Mouse (Mus musculus): ENCODE results near the gene Slc29a3. TPM values are rescaled to one million over a fixed set of nuclear protein-coding genes. Genes with fewer than 3 reads are reported as not detected.
"Not testable (repeated sequence)": the region's sequence is repeated elsewhere in the genome, so short reads cannot be mapped to it uniquely, and the experiment has no call there.

Slc29a3 gene
- total RNA-seq, 2 experiments from 2014 or later = 13.0 to 13.2 TPM

DNA sequence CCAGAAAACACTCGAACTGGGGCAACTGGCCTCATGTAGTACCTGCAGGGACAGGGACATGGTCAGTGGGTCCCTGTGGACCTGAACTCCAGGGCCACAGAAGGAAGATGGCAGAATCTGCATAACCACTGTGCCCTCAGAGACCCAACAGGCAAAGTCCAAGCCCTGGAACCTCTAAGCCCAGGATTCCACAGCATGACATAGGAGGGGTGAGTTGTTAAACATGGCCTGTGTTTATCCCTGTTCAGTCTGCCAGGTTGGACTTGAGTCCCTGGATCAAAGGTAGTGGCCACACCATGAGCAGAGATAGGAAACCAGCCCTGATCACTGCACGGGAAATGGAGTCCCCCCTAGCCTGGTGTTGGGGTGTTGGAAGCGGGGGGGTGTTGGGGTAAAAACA lies 36.1 kb downstream of the Slc29a3 start:
- Histone ChIP-seq H3K4me3 (no peak overlapping the region), H3K27ac (no peak overlapping the region)
- DNase-seq (ENCODE audit: extremely low spot score in 1 of 2, low spot score in 2 of 2) = no peak
- intact Hi-C loops (cut with DNase I) = no loop called here
- TF ChIP-seq CTCF (IDR thresholded peaks at IDR 0.05) = no peak

DNA sequence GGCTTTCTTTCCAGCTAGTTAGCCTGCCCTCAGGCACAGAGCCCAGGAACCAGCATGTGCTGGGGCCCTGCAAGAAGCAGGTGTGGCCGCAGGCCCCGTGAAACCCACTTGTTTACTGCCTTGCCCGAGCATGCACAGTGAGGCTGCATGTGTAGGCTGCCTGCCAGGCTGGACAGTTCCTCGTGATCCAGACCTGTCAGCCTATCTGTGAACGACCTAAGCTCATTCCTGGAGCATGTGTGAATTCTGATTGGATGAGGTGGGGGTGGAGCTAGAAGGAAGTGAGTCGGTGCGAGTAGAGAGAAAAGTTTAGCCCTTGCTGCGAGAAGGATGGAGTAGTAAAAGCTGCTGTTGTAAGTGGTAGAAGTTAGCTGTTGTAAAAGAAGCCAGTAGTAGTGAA lies 40.3 kb downstream of the Slc29a3 start:
- H3K4me3 ChIP-seq; H3K27ac ChIP-seq; intact Hi-C loops (cut with DNase I); DNase-seq (ENCODE audit: extremely low spot score in 1 of 2, low spot score in 2 of 2): not testable (repeated sequence)

DNA sequence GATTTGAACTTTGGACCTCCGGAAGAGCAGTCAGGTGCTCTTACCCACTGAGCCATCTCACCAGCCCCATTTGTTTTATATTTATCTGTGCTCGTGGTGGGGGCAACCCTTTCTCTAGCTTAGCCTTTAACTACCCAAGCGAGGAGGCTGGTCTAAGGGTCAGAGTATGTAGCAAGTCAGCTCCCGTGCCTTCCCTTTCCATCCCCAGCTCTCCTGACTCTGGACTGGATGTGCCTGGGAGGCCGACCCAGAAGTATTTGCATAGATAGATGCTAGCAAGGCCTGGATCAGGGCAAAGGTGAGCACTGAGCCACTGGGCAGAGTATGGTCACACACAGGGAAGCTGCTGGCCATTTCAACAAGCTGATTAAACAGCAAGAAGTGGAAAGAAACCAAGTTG lies 43.8 kb downstream of the Slc29a3 start:
- intact Hi-C loops (cut with DNase I) = no loop called here
- no peak for DNase-seq (ENCODE audit: extremely low spot score in 1 of 2, low spot score in 2 of 2)
- no peak for TF ChIP-seq CTCF (IDR thresholded peaks at IDR 0.05)
- H3K27ac ChIP-seq = no peak overlapping the region
- H3K4me3 ChIP-seq = no peak overlapping the region

DNA sequence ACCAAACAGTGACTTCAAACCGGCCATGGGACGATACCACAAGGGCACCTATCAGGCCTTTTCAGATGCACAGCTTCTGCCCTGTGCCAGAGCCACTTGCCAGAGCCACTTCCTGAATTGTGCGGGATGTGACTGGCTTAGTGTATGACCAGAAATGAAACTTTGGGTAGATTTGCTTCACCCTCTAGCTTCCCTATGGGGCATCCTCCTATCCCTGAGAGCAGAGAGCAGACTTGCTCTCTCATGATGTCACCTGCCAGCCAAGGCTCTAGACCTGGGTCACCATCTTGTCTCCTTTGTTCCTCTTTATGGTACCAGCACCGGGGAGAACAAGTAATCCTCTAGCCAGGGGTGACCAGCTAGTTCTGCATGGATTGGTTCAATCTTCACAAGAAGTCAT lies 46.3 kb downstream of the Slc29a3 start:
- no peak overlapping the region for H3K27ac ChIP-seq
- H3K4me3 ChIP-seq = no peak overlapping the region
- DNase-seq (ENCODE audit: extremely low spot score in 1 of 2, low spot score in 2 of 2) = no peak
- intact Hi-C loops (cut with DNase I) = no loop called here
- TF ChIP-seq CTCF (IDR thresholded peaks at IDR 0.05) = no peak

DNA sequence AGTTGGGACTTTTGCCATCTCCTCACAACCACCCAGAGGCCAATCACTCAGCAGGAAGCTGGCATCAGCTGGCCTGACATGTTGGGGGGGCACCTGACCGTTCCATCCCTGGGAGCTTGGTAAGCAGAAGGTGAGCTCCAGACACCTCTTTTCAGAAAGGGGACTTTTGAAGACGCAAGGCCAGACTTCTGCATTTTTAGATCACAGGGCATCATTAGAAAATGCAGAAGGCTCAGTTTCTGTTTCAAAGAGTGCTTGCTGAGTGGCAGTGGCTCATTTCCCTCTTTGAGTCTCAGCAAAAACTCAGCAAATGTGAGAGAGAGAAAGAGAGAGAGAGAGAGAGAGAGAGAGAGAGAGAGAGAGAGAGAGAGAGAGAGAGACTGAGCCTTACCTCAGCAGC lies 47.5 kb downstream of the Slc29a3 start:
- H3K4me3 ChIP-seq = no peak overlapping the region
- DNase-seq (ENCODE audit: extremely low spot score in 1 of 2, low spot score in 2 of 2) = no peak
- intact Hi-C loops (cut with DNase I) = no loop called here
- no peak overlapping the region for H3K27ac ChIP-seq
- TF ChIP-seq CTCF (IDR thresholded peaks at IDR 0.05) = no peak

DNA sequence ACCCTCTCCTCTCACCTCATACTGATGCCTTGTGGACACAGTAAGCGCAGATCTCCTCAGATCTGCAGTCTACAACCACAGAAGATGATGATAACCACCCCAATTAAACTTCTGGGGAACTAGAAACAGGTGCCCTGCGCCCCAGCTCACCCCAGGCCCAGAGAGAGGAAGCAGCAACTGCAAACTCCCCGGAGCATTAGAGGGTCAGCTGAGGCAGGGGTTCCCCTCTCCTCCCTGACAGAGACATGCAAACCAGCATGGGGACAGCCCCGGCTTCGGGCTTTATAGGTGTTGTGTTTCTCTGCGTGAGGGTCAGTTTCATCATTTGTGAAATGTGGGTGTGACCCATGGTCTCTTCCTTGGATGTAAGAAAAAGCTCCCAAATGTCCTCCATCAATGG lies 54.8 kb downstream of the Slc29a3 start:
- intact Hi-C loops (cut with DNase I) = loop anchor here (1.0 to 5.0 kb wide), 4 partner anchors 59 to 390 kb away; no protein-coding TSS in a partner anchor
- Histone ChIP-seq H3K4me3 (no peak overlapping the region), H3K27ac (no peak overlapping the region)
- TF ChIP-seq CTCF (IDR thresholded peaks at IDR 0.05) = no peak
- DNase-seq (ENCODE audit: extremely low spot score in 1 of 2, low spot score in 2 of 2) = no peak

DNA sequence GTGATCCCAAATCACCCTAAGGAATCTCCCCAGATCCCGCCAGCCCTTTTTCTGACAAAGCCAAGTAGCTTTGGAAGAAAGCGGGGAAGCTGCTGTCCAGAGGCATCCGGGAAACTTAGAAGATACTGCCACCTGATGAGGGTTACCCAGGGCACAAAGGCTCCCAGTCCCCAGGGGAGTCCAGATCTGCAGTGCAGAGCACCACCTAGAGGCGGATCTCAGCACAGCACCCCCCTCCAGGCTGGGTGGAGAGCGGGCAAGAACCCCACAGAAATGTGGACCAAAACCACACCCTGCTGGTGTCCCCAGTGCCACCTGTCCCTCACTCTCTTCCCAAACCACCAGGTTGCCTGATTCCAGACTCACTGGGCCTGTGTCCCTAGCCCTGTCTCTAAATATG lies 55.6 kb downstream of the Slc29a3 start:
- Histone ChIP-seq H3K27ac (no peak overlapping the region), H3K4me3 (no peak overlapping the region)
- peak; percentile 98 for TF ChIP-seq CTCF (IDR thresholded peaks at IDR 0.05)
- intact Hi-C loops (cut with DNase I) = loop anchor here (1.0 to 5.0 kb wide), 4 partner anchors 60 to 390 kb away; no protein-coding TSS in a partner anchor
- peak; percentile 58 to 77 for DNase-seq (ENCODE audit: extremely low spot score in 1 of 2, low spot score in 2 of 2)

DNA sequence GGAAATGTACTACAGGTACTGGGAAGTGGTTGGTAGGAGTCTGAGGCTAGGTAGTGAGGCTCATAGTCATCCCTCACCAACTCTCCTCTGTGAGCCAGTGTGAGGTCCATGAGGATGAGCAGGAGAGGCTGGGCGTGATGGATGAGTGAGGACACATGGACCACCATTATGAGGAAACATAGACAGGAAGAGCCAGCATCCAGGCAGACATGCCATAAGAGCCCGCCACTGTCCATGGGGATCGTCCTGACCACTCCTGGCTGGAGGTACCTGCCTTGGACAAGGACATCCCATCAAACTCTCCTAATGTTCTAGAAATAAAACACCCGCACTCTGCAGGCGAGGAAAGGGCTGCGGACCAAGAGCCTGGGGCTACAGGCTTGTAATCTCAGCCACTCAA lies 56.2 kb downstream of the Slc29a3 start, which contains the start of gene Cdh23:
TSS of gene Cdh23 (minus strand) at position 101 of the 400 bp plus-strand sequence.
- H3K27ac ChIP-seq = no peak within 1 kb of the TSS
- intact Hi-C loops (cut with DNase I) = loop anchor here (2.0 to 5.0 kb wide), 3 partner anchors 60 to 389 kb away; no protein-coding TSS in a partner anchor
- TF ChIP-seq CTCF (IDR thresholded peaks at IDR 0.05) = no peak
- no peak within 1 kb of the TSS for H3K4me3 ChIP-seq
- DNase-seq (ENCODE audit: extremely low spot score in 1 of 2, low spot score in 2 of 2) = no peak

DNA sequence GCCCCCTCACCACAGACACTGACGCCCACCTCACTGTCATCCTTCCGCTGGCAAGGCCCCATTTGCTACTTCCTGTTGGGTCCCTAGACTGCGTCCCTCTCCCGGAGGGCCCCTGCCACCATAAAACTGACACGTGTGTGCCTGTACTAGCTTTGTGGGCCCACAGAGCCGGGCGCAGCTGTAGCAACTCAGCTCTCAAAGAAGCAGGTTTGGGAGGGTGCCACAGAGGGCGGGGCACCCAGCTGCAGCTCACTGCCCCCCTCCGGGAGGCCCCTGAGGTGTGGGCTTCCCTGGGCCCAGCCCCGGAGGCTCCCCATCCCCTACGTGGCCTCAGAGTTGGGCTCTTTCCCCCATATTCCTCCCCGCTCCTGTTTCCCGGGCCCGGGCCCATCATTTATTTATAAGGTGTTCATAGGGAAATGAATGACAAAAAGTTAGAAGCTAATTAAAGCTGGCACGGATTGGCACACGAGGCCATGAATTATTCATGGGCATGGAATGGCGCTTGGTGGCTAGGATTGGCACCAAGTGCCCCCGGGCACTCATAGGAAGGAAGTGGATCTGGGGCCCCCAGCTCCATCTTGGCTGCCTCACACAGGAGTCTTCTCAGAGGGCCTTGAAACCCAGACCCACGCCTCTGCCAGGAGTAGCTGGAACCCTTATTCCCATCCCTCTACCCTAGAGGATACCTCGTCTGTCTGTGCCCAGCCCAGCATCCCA lies 60.8 kb downstream of the Slc29a3 start:
- intact Hi-C loops (cut with DNase I) = no loop called here
- no peak overlapping the region for H3K27ac ChIP-seq
- no peak for DNase-seq (ENCODE audit: extremely low spot score in 1 of 2, low spot score in 2 of 2)
- no peak overlapping the region for H3K4me3 ChIP-seq
- no peak for TF ChIP-seq CTCF (IDR thresholded peaks at IDR 0.05)

DNA sequence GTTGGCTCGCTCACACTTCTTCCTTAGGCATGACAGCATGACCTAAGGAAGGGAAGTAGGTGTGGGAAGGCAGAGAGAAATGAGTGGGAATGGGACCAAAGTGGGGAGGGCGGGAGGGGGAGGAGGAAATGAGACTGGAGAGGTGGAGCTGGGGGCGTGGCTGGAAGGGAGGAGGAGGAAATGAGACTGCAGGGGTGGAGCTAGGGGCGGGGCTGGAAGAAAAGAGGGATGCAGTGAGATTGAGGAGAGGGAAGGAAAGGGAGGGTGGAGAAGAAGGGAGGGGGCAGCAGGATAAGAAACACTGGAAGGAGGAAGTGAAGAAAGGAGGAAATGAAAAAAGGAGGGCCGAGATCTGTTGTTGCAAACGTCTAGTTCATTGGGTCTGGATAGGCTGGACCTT lies 61.6 kb downstream of the Slc29a3 start:
- Histone ChIP-seq H3K4me3 (no peak overlapping the region), H3K27ac (no peak overlapping the region)
- intact Hi-C loops (cut with DNase I) = no loop called here
- no peak for DNase-seq (ENCODE audit: extremely low spot score in 1 of 2, low spot score in 2 of 2)
- no peak for TF ChIP-seq CTCF (IDR thresholded peaks at IDR 0.05)

DNA sequence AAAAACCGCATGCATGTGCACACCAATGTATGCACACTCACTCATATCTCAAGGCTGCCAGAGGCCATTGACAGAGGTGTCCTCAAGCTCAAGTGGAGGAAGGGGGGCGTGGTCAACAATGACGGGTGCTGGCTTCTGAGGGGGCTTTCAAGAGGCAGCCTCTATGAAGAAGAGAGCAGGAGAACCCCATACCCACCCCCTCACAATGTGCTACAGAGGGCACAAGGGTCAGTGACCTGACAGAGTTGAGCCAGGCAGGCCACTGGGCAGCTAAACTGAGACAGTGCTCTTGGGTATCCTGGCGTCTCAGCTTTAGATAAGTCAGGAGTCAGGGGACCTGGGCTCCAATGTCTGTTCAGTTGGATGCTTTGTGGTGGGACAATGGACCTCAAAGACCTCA lies 63.2 kb downstream of the Slc29a3 start:
- no peak overlapping the region for H3K27ac ChIP-seq
- H3K4me3 ChIP-seq = no peak overlapping the region
- TF ChIP-seq CTCF (IDR thresholded peaks at IDR 0.05) = no peak
- intact Hi-C loops (cut with DNase I) = loop anchor here (5.0 kb wide), 1 partner anchor 82 kb away; no protein-coding TSS in a partner anchor
- no peak for DNase-seq (ENCODE audit: extremely low spot score in 1 of 2, low spot score in 2 of 2)

DNA sequence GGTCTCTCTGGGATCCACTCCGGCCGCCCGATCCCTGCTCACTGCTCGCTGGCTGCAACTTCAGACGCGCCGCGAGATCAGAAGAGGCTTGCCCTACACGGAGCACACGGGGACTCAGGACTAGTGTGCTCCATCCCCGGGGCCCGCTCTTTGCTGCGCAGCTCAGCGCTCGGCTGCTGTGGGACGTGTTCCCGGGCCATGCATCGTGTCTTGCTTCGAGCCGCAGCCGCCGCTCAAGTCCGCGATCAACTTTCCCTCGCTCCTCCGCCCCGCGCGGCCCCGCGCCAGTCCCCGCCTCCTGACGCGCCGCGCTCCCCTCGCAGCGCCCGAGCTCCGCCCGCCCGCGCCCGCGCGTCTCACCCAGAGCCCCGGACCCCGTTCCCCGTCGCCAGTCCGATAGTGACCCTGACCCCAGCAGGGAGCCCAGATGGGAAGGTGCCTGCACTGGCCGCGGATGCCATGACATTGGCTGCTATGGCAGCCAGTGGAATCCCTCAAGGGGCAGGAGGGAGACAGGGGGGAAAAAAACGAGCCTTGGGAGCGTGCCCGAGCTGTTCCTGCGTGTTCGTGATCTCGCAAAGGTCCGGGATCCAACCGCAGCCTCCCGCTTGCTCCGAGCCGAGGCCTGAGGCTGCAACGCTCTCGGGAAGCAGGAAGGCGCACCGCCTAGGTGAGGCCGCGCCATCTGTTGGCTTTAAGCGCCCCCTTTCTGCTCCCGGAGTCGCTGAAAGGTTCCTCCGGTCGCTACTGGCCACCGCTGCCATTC lies 65.4 kb downstream of the Slc29a3 start:
- DNase-seq (ENCODE audit: extremely low spot score in 1 of 2, low spot score in 2 of 2) = peak; percentile 58 to 66
- Histone ChIP-seq H3K27ac (no peak overlapping the region; the same call in 1 of the 2 replicates), H3K4me3 (peak overlapping the region; percentile 75)
- intact Hi-C loops (cut with DNase I) = loop anchor here (1.0 to 5.0 kb wide), 3 partner anchors 80 to 270 kb away; no protein-coding TSS in a partner anchor
- TF ChIP-seq CTCF (IDR thresholded peaks at IDR 0.05) = peak; percentile 68

Measured in left cerebral cortex, adult 2 months (tissue).